Mouse (Mus musculus) heart, embryonic 10.5 days (tissue): ENCODE data around the gene Rexo5. TPM values are rescaled to one million over a fixed set of nuclear protein-coding genes. Genes with fewer than 3 reads are reported as not detected.

Experiments used
- DNase-seq: peaks from one replicate; pipeline ENCODE4 v3.0.0-alpha.2; 2017; ENCODE audit warnings: low spot score
- H3K27ac ChIP-seq: fragments of 300-500 bp; sonication (generic); 2 replicates; pipeline ENCODE4 v1.5.1; 2016; ENCODE audit warnings: mild to moderate bottlenecking
- H3K27me3 ChIP-seq: fragments of 300-500 bp; sonication (generic); 2 replicates; pipeline ENCODE4 v1.6.1; 2016; ENCODE audit warnings: mild to moderate bottlenecking; ENCODE audit not compliant: poor library complexity, insufficient read depth, severe bottlenecking
- H3K36me3 ChIP-seq: fragments of 300-500 bp; sonication (generic); 2 replicates; pipeline ENCODE4 v1.6.1; 2016; ENCODE audit warnings: mild to moderate bottlenecking, moderate library complexity
- H3K4me1 ChIP-seq: fragments of 300-500 bp; sonication (generic); 2 replicates; pipeline ENCODE4 v1.6.1; 2016; ENCODE audit warnings: mild to moderate bottlenecking
- H3K4me3 ChIP-seq: fragments of 300-500 bp; sonication (generic); 2 replicates; pipeline ENCODE4 v1.5.1; 2016; ENCODE audit warnings: mild to moderate bottlenecking, moderate library complexity
- H3K9me3 ChIP-seq: fragments of 300-500 bp; sonication (generic); 2 replicates; pipeline ENCODE4 v1.6.1; 2016; ENCODE audit warnings: mild to moderate bottlenecking, moderate library complexity
- WGBS: fragments of 180-500 bp; shearing (Covaris S2); methylation state at CpG from one replicate; pipeline ENCODE4 v1.1.7; 2016; 5-methylcytosine and 5-hydroxymethylcytosine counted together
- polyA plus RNA-seq: library from polyadenylated mRNA; unstranded; fragments of >200 nt; fragmentation: Nextera tagmentation; extraction: Ambion mirVana; gene quantifications from 2 replicates; pipeline ENCODE4 v1.2.1, GENCODE M21; 2016

The Rexo5 gene
- polyA plus RNA-seq, 1 experiment from 2014 or later, result 23.5 TPM

GRCm38 (mm10) chr7:119850737-119851136 is 56.9 kb downstream of the Rexo5 start:
- H3K27me3 ChIP-seq, result no peaks in the 10 kb centered on the region
- no peaks in the 10 kb centered on the region for H3K9me3 ChIP-seq
- H3K4me3 ChIP-seq, result no peak overlapping the region
- H3K27ac ChIP-seq, result no peak overlapping the region
- H3K36me3 ChIP-seq, result peaks cover 12% of the 10 kb centered on the region; the same call in 1 of the 2 replicates
- WGBS, result 74% methylated on average over 5 of the region's 5 CpGs
- DNase-seq, result no peak
- H3K4me1 ChIP-seq, result no peaks in the 10 kb centered on the region

- Histone ChIP-seq H3K4me1 (no peaks in the 10 kb centered on the region), H3K4me3 (no peak overlapping the region), H3K36me3 (peaks cover 18% of the 10 kb centered on the region; the same call in 1 of the 2 replicates), H3K9me3 (no peaks in the 10 kb centered on the region), H3K27me3 (no peaks in the 10 kb centered on the region), H3K27ac (no peak overlapping the region)
- no peak for DNase-seq
These were observed 58.7 kb downstream of the Rexo5 start for GRCm38 (mm10) chr7:119852494-119852893.

- DNase-seq, result no peak
- Histone ChIP-seq H3K4me1 (no peaks in the 10 kb centered on the region), H3K9me3 (no peaks in the 10 kb centered on the region), H3K36me3 (peaks cover 25% of the 10 kb centered on the region), H3K27me3 (no peaks in the 10 kb centered on the region), H3K27ac (no peak overlapping the region), H3K4me3 (no peak overlapping the region)
- WGBS, result 89% methylated on average over 1 of the region's 1 CpGs
These were observed 59.4 kb downstream of the Rexo5 start for GRCm38 (mm10) chr7:119853186-119853585.

GRCm38 (mm10) chr7:119854362-119854761 is 60.6 kb downstream of the Rexo5 start:
- Histone ChIP-seq H3K4me3 (no peak overlapping the region), H3K27ac (no peak overlapping the region), H3K4me1 (no peaks in the 10 kb centered on the region), H3K27me3 (no peaks in the 10 kb centered on the region), H3K9me3 (no peaks in the 10 kb centered on the region), H3K36me3 (peaks cover 31% of the 10 kb centered on the region)
- no peak for DNase-seq
- WGBS, result 94% methylated on average over 2 of the region's 2 CpGs

GRCm38 (mm10) chr7:119855031-119855430 is 61.2 kb downstream of the Rexo5 start:
- no peaks in the 10 kb centered on the region for H3K9me3 ChIP-seq
- no peak overlapping the region for H3K4me3 ChIP-seq
- H3K4me1 ChIP-seq, result peaks cover under 1% of the 10 kb centered on the region; the same call in 1 of the 2 replicates
- H3K27me3 ChIP-seq, result no peaks in the 10 kb centered on the region
- DNase-seq, result no peak
- no peak overlapping the region for H3K27ac ChIP-seq
- peaks cover 32% of the 10 kb centered on the region for H3K36me3 ChIP-seq

- no peak for DNase-seq
- peaks cover 30% of the 10 kb centered on the region for H3K4me1 ChIP-seq
- WGBS, result 80% methylated on average over 6 of the region's 6 CpGs
- H3K27ac ChIP-seq, result no peak overlapping the region
- H3K27me3 ChIP-seq, result no peaks in the 10 kb centered on the region
- H3K9me3 ChIP-seq, result no peaks in the 10 kb centered on the region
- H3K4me3 ChIP-seq, result no peak overlapping the region
- H3K36me3 ChIP-seq, result peaks cover 22% of the 10 kb centered on the region
These were observed 65.7 kb downstream of the Rexo5 start for GRCm38 (mm10) chr7:119859476-119859875.

GRCm38 (mm10) chr7:119860116-119860515 is 66.3 kb downstream of the Rexo5 start:
- H3K4me1 ChIP-seq, result peaks cover 31% of the 10 kb centered on the region
- H3K9me3 ChIP-seq, result no peaks in the 10 kb centered on the region
- peaks cover 22% of the 10 kb centered on the region for H3K36me3 ChIP-seq
- H3K4me3 ChIP-seq, result no peak overlapping the region
- DNase-seq, result no peak
- no peak overlapping the region for H3K27ac ChIP-seq
- WGBS, result 87% methylated on average over 3 of the region's 3 CpGs
- no peaks in the 10 kb centered on the region for H3K27me3 ChIP-seq

- Histone ChIP-seq H3K27ac (no peak overlapping the region), H3K4me1 (peaks cover 31% of the 10 kb centered on the region), H3K27me3 (no peaks in the 10 kb centered on the region), H3K4me3 (no peak overlapping the region), H3K9me3 (no peaks in the 10 kb centered on the region), H3K36me3 (peaks cover 22% of the 10 kb centered on the region)
- 88% methylated on average over 2 of the region's 2 CpGs for WGBS
- DNase-seq, result no peak
These were observed 66.7 kb downstream of the Rexo5 start for GRCm38 (mm10) chr7:119860554-119860953.

- H3K36me3 ChIP-seq, result peaks cover 22% of the 10 kb centered on the region
- no peak for DNase-seq
- H3K27ac ChIP-seq, result peak overlapping the region; percentile 65
- no peak overlapping the region for H3K4me3 ChIP-seq
- H3K4me1 ChIP-seq, result peaks cover 31% of the 10 kb centered on the region
- no peaks in the 10 kb centered on the region for H3K9me3 ChIP-seq
- H3K27me3 ChIP-seq, result no peaks in the 10 kb centered on the region
These were observed 67.1 kb downstream of the Rexo5 start for GRCm38 (mm10) chr7:119860971-119861334.

- peak overlapping the region; percentile 65 for H3K27ac ChIP-seq
- no peaks in the 10 kb centered on the region for H3K9me3 ChIP-seq
- DNase-seq, result peak; percentile 79
- H3K36me3 ChIP-seq, result peaks cover 19% of the 10 kb centered on the region
- H3K4me1 ChIP-seq, result peaks cover 31% of the 10 kb centered on the region
- H3K4me3 ChIP-seq, result no peak overlapping the region
- whole genome bisulfite sequencing, result 46% methylated on average over 6 of the region's 6 CpGs
- no peaks in the 10 kb centered on the region for H3K27me3 ChIP-seq
These were observed 67.7 kb downstream of the Rexo5 start for GRCm38 (mm10) chr7:119861335-119862091.

GRCm38 (mm10) chr7:119862167-119862566 is 68.4 kb downstream of the Rexo5 start:
- H3K27me3 ChIP-seq, result no peaks in the 10 kb centered on the region
- 75% methylated on average over 1 of the region's 1 CpGs for WGBS
- no peak for DNase-seq
- H3K4me3 ChIP-seq, result no peak overlapping the region
- H3K9me3 ChIP-seq, result no peaks in the 10 kb centered on the region
- H3K36me3 ChIP-seq, result peaks cover 19% of the 10 kb centered on the region
- H3K4me1 ChIP-seq, result peaks cover 31% of the 10 kb centered on the region
- H3K27ac ChIP-seq, result peak overlapping the region; percentile 65

- 70% methylated on average over 5 of the region's 5 CpGs for WGBS
- peaks cover 35% of the 10 kb centered on the region for H3K4me1 ChIP-seq
- H3K27me3 ChIP-seq, result no peaks in the 10 kb centered on the region
- DNase-seq, result no peak
- H3K9me3 ChIP-seq, result no peaks in the 10 kb centered on the region
- H3K4me3 ChIP-seq, result no peak overlapping the region
- peaks cover 2% of the 10 kb centered on the region; the same call in 1 of the 2 replicates for H3K36me3 ChIP-seq
- no peak overlapping the region for H3K27ac ChIP-seq
These were observed 70.7 kb downstream of the Rexo5 start for GRCm38 (mm10) chr7:119864500-119864899.

- Histone ChIP-seq H3K4me1 (peaks cover 28% of the 10 kb centered on the region), H3K9me3 (no peaks in the 10 kb centered on the region), H3K4me3 (no peak overlapping the region), H3K27me3 (no peaks in the 10 kb centered on the region), H3K36me3 (no peaks in the 10 kb centered on the region; the same call in 1 of the 2 replicates), H3K27ac (no peak overlapping the region)
- DNase-seq, result no peak
- WGBS, result 43% methylated on average over 1 of the region's 1 CpGs
These were observed 72.3 kb downstream of the Rexo5 start for GRCm38 (mm10) chr7:119866136-119866535.

GRCm38 (mm10) chr7:119872204-119872603 is 78.4 kb downstream of the Rexo5 start:
- no peak overlapping the region for H3K4me3 ChIP-seq
- 96% methylated on average over 4 of the region's 4 CpGs for WGBS
- peaks cover 3% of the 10 kb centered on the region; the same call in 1 of the 2 replicates for H3K36me3 ChIP-seq
- no peak for DNase-seq
- H3K27me3 ChIP-seq, result no peaks in the 10 kb centered on the region
- H3K9me3 ChIP-seq, result no peaks in the 10 kb centered on the region
- H3K27ac ChIP-seq, result no peak overlapping the region
- 0 out of 2 replicates have a peak, but pooled peaks cover 4% of the 10 kb centered on the region for H3K4me1 ChIP-seq
